Mouse (Mus musculus): ENCODE measurements around the gene Susd4.

The Susd4 gene

GRCm38 (mm10) chr1:182787030-182787429 lies 23.4 kb downstream of the Susd4 start:
- DNase-seq (ENCODE audit: low read depth) = no peak

GRCm38 (mm10) chr1:182788896-182789295 lies 25.2 kb downstream of the Susd4 start:
- DNase-seq (ENCODE audit: low read depth) = no peak

- peak; percentile 14 for DNase-seq (ENCODE audit: low read depth)
Observed at GRCm38 (mm10) chr1:182792521-182793071, 28.9 kb downstream of the Susd4 start.

GRCm38 (mm10) chr1:182794221-182794620 lies 30.6 kb downstream of the Susd4 start:
- DNase-seq (ENCODE audit: low read depth) = no peak

- DNase-seq (ENCODE audit: low read depth) = no peak
Observed at GRCm38 (mm10) chr1:182794628-182795027, 31.0 kb downstream of the Susd4 start.

GRCm38 (mm10) chr1:182797048-182797447 lies 33.4 kb downstream of the Susd4 start:
- no peak for DNase-seq (ENCODE audit: low read depth)

- no peak for DNase-seq (ENCODE audit: low read depth)
Observed at GRCm38 (mm10) chr1:182801590-182801989, 37.9 kb downstream of the Susd4 start.

- no peak for DNase-seq (ENCODE audit: low read depth)
Observed at GRCm38 (mm10) chr1:182802891-182803290, 39.2 kb downstream of the Susd4 start.

GRCm38 (mm10) chr1:182813991-182814390 lies 50.3 kb downstream of the Susd4 start:
- no peak for DNase-seq (ENCODE audit: low read depth)

- DNase-seq (ENCODE audit: low read depth) = no peak
Observed at GRCm38 (mm10) chr1:182814566-182814965, 50.9 kb downstream of the Susd4 start.

GRCm38 (mm10) chr1:182817106-182817505 lies 53.4 kb downstream of the Susd4 start:
- DNase-seq (ENCODE audit: low read depth) = no peak

- DNase-seq (ENCODE audit: low read depth) = no peak
Observed at GRCm38 (mm10) chr1:182817624-182818023, 54.0 kb downstream of the Susd4 start.

GRCm38 (mm10) chr1:182818931-182819330 lies 55.3 kb downstream of the Susd4 start:
- no peak for DNase-seq (ENCODE audit: low read depth)

GRCm38 (mm10) chr1:182822729-182823128 lies 59.1 kb downstream of the Susd4 start:
- no peak for DNase-seq (ENCODE audit: low read depth)

- DNase-seq (ENCODE audit: low read depth) = no peak
Observed at GRCm38 (mm10) chr1:182823723-182824421, 60.2 kb downstream of the Susd4 start.

GRCm38 (mm10) chr1:182826557-182826956 lies 62.9 kb downstream of the Susd4 start:
- DNase-seq (ENCODE audit: low read depth) = no peak

GRCm38 (mm10) chr1:182838061-182838460 lies 74.4 kb downstream of the Susd4 start:
- DNase-seq (ENCODE audit: low read depth) = no peak

- DNase-seq (ENCODE audit: low read depth) = no peak
Observed at GRCm38 (mm10) chr1:182839332-182839929, 75.8 kb downstream of the Susd4 start.

- no peak for DNase-seq (ENCODE audit: low read depth)
Observed at GRCm38 (mm10) chr1:182840011-182840410, 76.4 kb downstream of the Susd4 start.

- no peak for DNase-seq (ENCODE audit: low read depth)
Observed at GRCm38 (mm10) chr1:182840606-182841005, 76.9 kb downstream of the Susd4 start.

GRCm38 (mm10) chr1:182849556-182849955 lies 85.9 kb downstream of the Susd4 start:
- no peak for DNase-seq (ENCODE audit: low read depth)

- DNase-seq (ENCODE audit: low read depth) = no peak
Observed at GRCm38 (mm10) chr1:182850080-182850479, 86.4 kb downstream of the Susd4 start.

- no peak for DNase-seq (ENCODE audit: low read depth)
Observed at GRCm38 (mm10) chr1:182852158-182852557, 88.5 kb downstream of the Susd4 start.

GRCm38 (mm10) chr1:182856636-182857035 lies 93.0 kb downstream of the Susd4 start:
- DNase-seq (ENCODE audit: low read depth) = no peak
